Mouse (Mus musculus): Measurements from ENCODE around the gene Als2cr12. TPM values are rescaled to one million over a fixed set of nuclear protein-coding genes. Genes with fewer than 3 reads are reported as not detected.
"Not testable (repeated sequence)": the region's sequence is repeated elsewhere in the genome, so short reads cannot be mapped to it uniquely, and the experiment has no call there.

Als2cr12 gene
- polyA plus RNA-seq, 1 experiment from 2014 or later = not detected

DNA sequence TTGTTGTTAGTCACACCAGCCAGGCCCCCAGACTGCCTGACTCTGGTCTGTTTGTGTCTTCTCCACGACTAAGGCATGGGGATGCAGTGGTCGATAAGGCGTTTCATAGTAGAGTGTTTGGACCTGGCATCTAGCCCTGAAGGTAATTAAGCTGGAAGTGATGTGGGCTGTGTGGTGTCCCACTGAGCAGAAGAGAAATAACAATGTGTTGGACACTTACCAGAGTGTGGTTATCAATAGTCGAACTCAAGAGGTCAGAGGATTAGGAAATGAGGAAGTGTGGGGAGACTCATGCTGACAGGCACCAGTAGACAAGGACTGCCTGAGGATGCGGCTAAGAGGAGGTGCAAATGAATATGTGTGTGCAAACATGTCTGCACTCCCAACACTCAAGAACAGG is 17.4 kb downstream of the Als2cr12 start:
- H3K9ac ChIP-seq (replicated peaks; ENCODE audit: low read length); ATAC-seq (ENCODE audit: low FRiP score, low TSS enrichment); H3K9me3 ChIP-seq (ENCODE audit: control insufficient read depth, low read length); H3K27me3 ChIP-seq (ENCODE audit: control insufficient read depth, insufficient read depth, low read length); H3K27ac ChIP-seq (replicated peaks; ENCODE audit: low read depth, low read length); H3K4me1 ChIP-seq (ENCODE audit: control insufficient read depth, insufficient read depth, low read length); H3K4me2 ChIP-seq (ENCODE audit: low read length); H3K36me3 ChIP-seq (ENCODE audit: control insufficient read depth, insufficient read depth, low read length); DNase-seq; H3K4me3 ChIP-seq (replicated peaks; ENCODE audit: low read depth, low read length): not testable (repeated sequence)
- WGBS = 74% methylated on average over 5 of the region's 5 CpGs

DNA sequence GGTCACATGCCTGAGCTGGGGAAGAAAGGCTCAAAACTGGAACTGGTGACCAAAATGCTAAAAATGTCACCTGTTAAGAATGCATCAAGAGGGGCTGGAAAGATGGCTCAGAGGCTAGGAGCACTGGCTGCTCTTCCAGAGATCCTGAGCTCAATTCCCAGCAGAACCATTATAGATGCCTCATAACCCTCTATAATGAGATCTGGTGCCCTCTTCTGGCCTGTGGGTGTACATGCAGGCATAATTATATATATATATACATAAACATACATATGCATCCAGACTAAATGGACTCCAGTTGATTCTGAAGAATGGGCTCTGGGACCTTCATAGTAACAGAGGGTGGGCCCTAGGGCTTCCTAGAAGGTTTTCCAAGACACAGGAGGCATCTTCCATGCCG is 18.2 kb downstream of the Als2cr12 start:
- no peaks in the 10 kb centered on the region for H3K36me3 ChIP-seq (ENCODE audit: control insufficient read depth, insufficient read depth, low read length)
- H3K9ac ChIP-seq (replicated peaks; ENCODE audit: low read length) = no peak overlapping the region
- 88% methylated on average over 1 of the region's 1 CpGs for WGBS

DNA sequence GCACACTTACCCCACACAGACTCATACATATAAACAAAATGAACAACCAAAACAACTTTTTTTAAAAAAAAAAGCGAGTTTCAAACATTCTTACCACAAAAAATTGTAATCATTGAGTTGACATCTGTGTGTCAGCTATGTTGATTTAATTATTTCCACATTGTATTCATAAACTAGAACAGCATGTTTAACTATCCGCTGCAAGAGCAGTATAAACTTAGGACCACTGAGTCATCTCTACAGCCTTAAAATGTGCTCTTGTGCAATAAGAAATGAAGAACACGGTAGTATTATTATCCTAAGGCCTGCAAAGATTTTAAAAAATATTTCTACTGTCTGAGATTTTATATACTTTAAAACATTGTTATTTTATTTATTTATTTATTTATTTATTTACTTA is 20.8 kb downstream of the Als2cr12 start:
- Histone ChIP-seq H3K4me3 (replicated peaks; ENCODE audit: low read depth, low read length) (no peak overlapping the region), H3K27ac (replicated peaks; ENCODE audit: low read depth, low read length) (no peak overlapping the region), H3K9me3 (ENCODE audit: control insufficient read depth, low read length) (no peaks in the 10 kb centered on the region), H3K27me3 (ENCODE audit: control insufficient read depth, insufficient read depth, low read length) (no peaks in the 10 kb centered on the region), H3K4me2 (ENCODE audit: low read length) (no peak overlapping the region), H3K4me1 (ENCODE audit: control insufficient read depth, insufficient read depth, low read length) (no peaks in the 10 kb centered on the region), H3K9ac (replicated peaks; ENCODE audit: low read length) (no peak overlapping the region), H3K36me3 (ENCODE audit: control insufficient read depth, insufficient read depth, low read length) (no peaks in the 10 kb centered on the region)
- DNase-seq (no peak), ATAC-seq (ENCODE audit: low FRiP score, low TSS enrichment) (no peak)
- WGBS = 86% methylated on average over 3 of the region's 3 CpGs

More for the DNA sequence above, 18.2 kb downstream of the Als2cr12 start:
- Histone ChIP-seq H3K9me3 (ENCODE audit: control insufficient read depth, low read length) (no peaks in the 10 kb centered on the region), H3K27me3 (ENCODE audit: control insufficient read depth, insufficient read depth, low read length) (no peaks in the 10 kb centered on the region), H3K4me3 (replicated peaks; ENCODE audit: low read depth, low read length) (no peak overlapping the region), H3K27ac (replicated peaks; ENCODE audit: low read depth, low read length) (no peak overlapping the region), H3K4me2 (ENCODE audit: low read length) (no peak overlapping the region), H3K4me1 (ENCODE audit: control insufficient read depth, insufficient read depth, low read length) (no peaks in the 10 kb centered on the region)
- ATAC-seq (ENCODE audit: low FRiP score, low TSS enrichment) (no peak), DNase-seq (peak; percentile 57)

DNA sequence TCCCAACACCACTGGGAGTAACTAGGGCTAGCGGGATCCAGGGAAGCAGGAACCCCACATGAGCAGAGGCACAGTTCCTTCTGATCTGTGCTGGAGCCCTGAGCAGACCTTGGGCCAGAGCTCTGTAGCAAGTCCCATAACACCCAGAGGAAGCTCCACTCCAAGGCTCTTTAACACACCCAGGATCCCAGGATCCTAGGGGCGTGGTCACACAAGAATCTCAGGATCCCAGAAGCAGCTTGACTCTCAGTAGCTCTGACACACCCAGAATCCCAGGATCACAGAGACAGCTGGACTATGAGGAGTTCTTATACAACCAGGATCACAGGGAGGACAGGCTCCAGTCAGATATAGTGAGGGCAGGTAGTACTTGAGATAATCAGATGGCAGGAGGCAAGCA is 23.7 kb downstream of the Als2cr12 start:
- H3K9ac ChIP-seq (replicated peaks; ENCODE audit: low read length) = no peak overlapping the region
- no peaks in the 10 kb centered on the region for H3K4me1 ChIP-seq (ENCODE audit: control insufficient read depth, insufficient read depth, low read length)
- no peak overlapping the region for H3K4me2 ChIP-seq (ENCODE audit: low read length)
- H3K27me3 ChIP-seq (ENCODE audit: control insufficient read depth, insufficient read depth, low read length) = no peaks in the 10 kb centered on the region
- H3K36me3 ChIP-seq (ENCODE audit: control insufficient read depth, insufficient read depth, low read length) = no peaks in the 10 kb centered on the region
- DNase-seq = no peak
- H3K4me3 ChIP-seq (replicated peaks; ENCODE audit: low read depth, low read length) = no peak overlapping the region
- ATAC-seq (ENCODE audit: low FRiP score, low TSS enrichment) = no peak
- H3K9me3 ChIP-seq (ENCODE audit: control insufficient read depth, low read length) = no peaks in the 10 kb centered on the region
- H3K27ac ChIP-seq (replicated peaks; ENCODE audit: low read depth, low read length) = no peak overlapping the region
- WGBS = 92% methylated on average over 2 of the region's 2 CpGs

DNA sequence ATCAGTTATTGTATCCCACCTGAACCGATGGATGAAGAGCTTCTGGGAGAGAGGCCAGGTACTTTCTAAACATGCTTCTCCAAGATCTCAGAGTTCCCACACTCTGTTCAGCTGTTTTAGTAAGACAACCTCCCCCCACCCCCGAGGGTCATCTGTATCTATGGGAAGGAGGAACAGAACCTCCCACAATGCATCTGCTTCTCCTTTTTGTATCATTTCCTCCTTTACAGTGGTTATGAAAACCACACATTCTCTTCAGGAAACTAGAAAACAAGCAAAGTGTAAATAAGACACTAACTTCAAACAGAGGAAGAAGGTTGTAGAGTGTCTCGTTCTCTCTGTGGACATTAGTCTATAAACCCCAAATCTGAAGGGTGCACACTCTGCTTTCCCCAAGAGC is 26.2 kb downstream of the Als2cr12 start:
- not testable (repeated sequence) for H3K4me3 ChIP-seq (replicated peaks; ENCODE audit: low read depth, low read length); H3K36me3 ChIP-seq (ENCODE audit: control insufficient read depth, insufficient read depth, low read length); H3K27me3 ChIP-seq (ENCODE audit: control insufficient read depth, insufficient read depth, low read length); H3K9ac ChIP-seq (replicated peaks; ENCODE audit: low read length); H3K27ac ChIP-seq (replicated peaks; ENCODE audit: low read depth, low read length); H3K9me3 ChIP-seq (ENCODE audit: control insufficient read depth, low read length); DNase-seq; H3K4me1 ChIP-seq (ENCODE audit: control insufficient read depth, insufficient read depth, low read length); H3K4me2 ChIP-seq (ENCODE audit: low read length); ATAC-seq (ENCODE audit: low FRiP score, low TSS enrichment)
- 91% methylated on average over 3 of the region's 3 CpGs for WGBS

DNA sequence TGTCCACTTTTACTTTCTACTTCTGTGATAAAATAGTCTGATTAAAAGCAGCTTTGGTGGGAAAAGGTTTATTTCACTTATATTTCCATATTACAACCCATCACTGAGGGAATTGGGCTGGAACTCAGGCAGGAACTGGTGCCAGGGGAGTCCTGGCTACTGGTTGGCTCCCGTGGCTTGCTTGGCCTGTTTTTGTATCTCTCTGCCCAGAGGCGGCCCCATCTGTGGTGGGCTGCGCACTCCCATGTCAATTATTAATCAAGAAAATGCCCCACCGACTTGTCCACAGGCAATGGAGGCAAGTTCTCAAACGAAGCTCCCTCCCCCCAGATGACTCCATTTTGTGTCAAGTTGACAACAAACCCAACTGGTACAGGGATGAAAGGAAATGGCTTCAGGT is 27.6 kb downstream of the Als2cr12 start:
- Histone ChIP-seq H3K27me3 (ENCODE audit: control insufficient read depth, insufficient read depth, low read length) (no peaks in the 10 kb centered on the region), H3K9ac (replicated peaks; ENCODE audit: low read length) (no peak overlapping the region), H3K9me3 (ENCODE audit: control insufficient read depth, low read length) (no peaks in the 10 kb centered on the region), H3K27ac (replicated peaks; ENCODE audit: low read depth, low read length) (no peak overlapping the region), H3K36me3 (ENCODE audit: control insufficient read depth, insufficient read depth, low read length) (no peaks in the 10 kb centered on the region), H3K4me2 (ENCODE audit: low read length) (no peak overlapping the region), H3K4me3 (replicated peaks; ENCODE audit: low read depth, low read length) (no peak overlapping the region), H3K4me1 (ENCODE audit: control insufficient read depth, insufficient read depth, low read length) (no peaks in the 10 kb centered on the region)
- DNase-seq (no peak), ATAC-seq (ENCODE audit: low FRiP score, low TSS enrichment) (no peak)
- WGBS = 78% methylated on average over 5 of the region's 5 CpGs

DNA sequence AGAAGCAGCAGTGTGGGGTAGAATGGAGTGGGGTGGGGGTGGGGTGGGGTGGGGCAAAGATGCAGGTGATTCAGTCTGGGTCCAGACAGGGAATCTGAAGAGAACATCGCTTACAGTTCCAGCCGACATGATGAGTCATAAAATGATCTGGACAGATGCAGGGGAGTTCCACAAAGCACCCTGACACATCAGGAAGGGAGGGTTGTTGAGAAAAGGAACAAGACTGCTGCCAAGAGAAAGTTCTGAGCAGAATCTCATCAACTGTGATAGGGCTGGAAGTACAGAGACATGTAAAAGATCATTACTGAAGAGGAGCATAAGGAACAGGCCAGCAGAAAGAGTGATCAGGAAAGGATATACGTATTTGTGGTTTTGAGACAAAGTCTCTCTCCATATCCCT is 32.4 kb downstream of the Als2cr12 start:
- not testable (repeated sequence) for H3K4me1 ChIP-seq (ENCODE audit: control insufficient read depth, insufficient read depth, low read length); H3K36me3 ChIP-seq (ENCODE audit: control insufficient read depth, insufficient read depth, low read length); H3K9me3 ChIP-seq (ENCODE audit: control insufficient read depth, low read length); H3K4me2 ChIP-seq (ENCODE audit: low read length); H3K27ac ChIP-seq (replicated peaks; ENCODE audit: low read depth, low read length); DNase-seq; ATAC-seq (ENCODE audit: low FRiP score, low TSS enrichment); H3K27me3 ChIP-seq (ENCODE audit: control insufficient read depth, insufficient read depth, low read length); H3K4me3 ChIP-seq (replicated peaks; ENCODE audit: low read depth, low read length); H3K9ac ChIP-seq (replicated peaks; ENCODE audit: low read length)
- 90% methylated on average over 3 of the region's 3 CpGs for WGBS

DNA sequence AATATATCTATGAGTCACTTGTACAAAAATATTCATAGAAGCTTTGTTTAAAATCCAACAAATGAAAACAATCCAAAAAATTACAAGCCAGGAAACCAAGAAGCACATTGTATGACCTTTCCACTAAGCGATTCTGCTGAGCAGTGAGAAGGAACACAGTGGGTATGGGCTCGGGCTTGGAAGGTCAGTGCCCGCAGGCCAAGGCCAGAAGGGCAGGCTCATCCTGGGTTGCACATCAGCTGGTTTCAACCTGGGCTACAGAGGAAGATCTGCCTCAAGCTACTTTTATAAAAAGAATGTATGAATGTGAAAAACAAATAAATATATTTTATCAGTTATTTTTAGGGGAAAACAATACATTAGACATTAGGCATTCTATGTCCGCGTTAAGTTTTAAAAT is 33.1 kb downstream of the Als2cr12 start:
- not testable (repeated sequence) for ATAC-seq (ENCODE audit: low FRiP score, low TSS enrichment); H3K4me3 ChIP-seq (replicated peaks; ENCODE audit: low read depth, low read length); H3K27ac ChIP-seq (replicated peaks; ENCODE audit: low read depth, low read length); H3K4me2 ChIP-seq (ENCODE audit: low read length); H3K9me3 ChIP-seq (ENCODE audit: control insufficient read depth, low read length); DNase-seq; H3K4me1 ChIP-seq (ENCODE audit: control insufficient read depth, insufficient read depth, low read length); H3K27me3 ChIP-seq (ENCODE audit: control insufficient read depth, insufficient read depth, low read length); H3K36me3 ChIP-seq (ENCODE audit: control insufficient read depth, insufficient read depth, low read length); H3K9ac ChIP-seq (replicated peaks; ENCODE audit: low read length)
- WGBS = 94% methylated on average over 5 of the region's 5 CpGs

DNA sequence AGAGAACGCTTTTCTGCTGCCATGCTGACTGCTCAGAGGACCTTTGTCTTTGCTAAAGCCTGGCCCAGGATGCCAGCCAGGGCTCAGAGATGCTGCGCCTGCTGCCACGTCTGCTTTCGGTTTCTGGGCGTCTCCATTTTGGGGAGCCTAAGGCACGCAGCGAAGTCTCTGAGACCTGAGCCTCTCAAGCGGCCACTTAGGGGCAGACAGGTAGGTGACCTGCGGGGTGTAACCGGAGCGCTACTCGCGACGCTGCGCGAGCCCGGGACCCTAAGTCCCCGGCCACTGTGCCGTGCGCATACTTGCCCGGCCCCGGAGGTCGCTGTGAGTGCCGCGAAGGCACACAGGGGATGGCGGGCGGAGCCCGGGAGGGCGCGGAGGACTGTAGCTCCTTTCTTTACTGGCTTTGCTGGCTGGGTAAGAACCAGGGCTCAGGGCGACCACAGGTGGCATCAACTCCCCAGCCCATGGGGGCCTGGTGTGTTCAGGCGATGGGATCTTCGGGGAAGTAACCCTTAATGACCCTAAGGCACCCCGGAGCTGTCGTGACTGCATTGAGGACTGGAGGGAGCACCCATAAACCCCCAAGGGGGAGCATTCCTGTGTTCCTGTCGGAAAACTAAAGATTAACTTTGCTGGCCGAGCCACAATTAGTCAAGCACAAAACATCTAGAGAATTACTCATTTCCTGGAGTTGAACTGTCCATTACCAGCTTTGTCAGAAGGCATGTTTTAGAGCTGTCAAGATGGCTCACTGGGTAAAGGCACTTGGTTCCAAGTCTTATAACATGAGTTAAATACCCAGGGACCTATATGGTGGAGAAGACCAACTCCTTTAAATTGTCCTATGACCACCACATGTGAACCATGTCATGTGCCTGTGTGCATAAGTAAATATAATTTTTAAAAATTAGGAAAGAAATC is 43.0 kb downstream of the Als2cr12 start:
- DNase-seq = peak; percentile 67
- peak overlapping the region; percentile 81 for H3K4me2 ChIP-seq (ENCODE audit: low read length)
- no peaks in the 10 kb centered on the region for H3K36me3 ChIP-seq (ENCODE audit: control insufficient read depth, insufficient read depth, low read length)
- H3K9me3 ChIP-seq (ENCODE audit: control insufficient read depth, low read length) = no peaks in the 10 kb centered on the region
- 2% methylated on average over 37 of the region's 37 CpGs for WGBS
- H3K9ac ChIP-seq (replicated peaks; ENCODE audit: low read length) = peak overlapping the region; percentile 66
- H3K4me1 ChIP-seq (ENCODE audit: control insufficient read depth, insufficient read depth, low read length) = no peaks in the 10 kb centered on the region
- H3K4me3 ChIP-seq (replicated peaks; ENCODE audit: low read depth, low read length) = peak overlapping the region; percentile 54
- peak; percentile 73 for ATAC-seq (ENCODE audit: low FRiP score, low TSS enrichment)
- no peak overlapping the region for H3K27ac ChIP-seq (replicated peaks; ENCODE audit: low read depth, low read length)
- no peaks in the 10 kb centered on the region for H3K27me3 ChIP-seq (ENCODE audit: control insufficient read depth, insufficient read depth, low read length)

Measured in midbrain, embryonic 14.5 days (tissue).